Mouse (Mus musculus): Measurements from ENCODE around the gene Ndnf. TPM values are rescaled to one million over a fixed set of nuclear protein-coding genes. Genes with fewer than 3 reads are reported as not detected.

Ndnf gene
- polyA plus RNA-seq, 1 experiment from 2014 or later, result 11.5 TPM

DNA sequence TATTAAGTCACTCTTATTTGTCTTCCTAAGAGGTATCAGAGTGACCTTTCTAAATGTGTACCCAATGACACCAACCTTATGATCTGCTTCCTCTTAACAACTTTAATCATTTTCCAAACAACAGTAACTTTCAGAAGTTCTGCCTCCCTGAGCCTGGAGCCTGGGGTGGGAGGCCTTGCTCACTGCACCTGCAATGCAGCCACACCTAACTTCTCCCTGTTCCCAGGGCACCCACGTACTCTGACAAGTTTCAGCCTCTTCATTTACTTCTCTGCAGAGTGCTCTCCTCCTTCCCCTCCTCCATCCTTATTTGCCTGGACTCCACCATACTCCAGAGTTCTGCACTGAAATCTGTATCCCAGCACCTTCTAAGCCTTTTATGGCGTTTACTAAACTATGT lies 1.4 kb upstream of the Ndnf start:
- no peak for ATAC-seq (ENCODE audit: low FRiP score)
- 30% methylated on average over 2 of the region's 2 CpGs for WGBS
- Histone ChIP-seq H3K4me1 (replicated peaks) (peaks cover 22% of the 10 kb centered on the region), H3K36me3 (no peaks in the 10 kb centered on the region), H3K27me3 (0 out of 2 replicates have a peak, but pooled peaks cover 5% of the 10 kb centered on the region), H3K4me3 (no peak overlapping the region), H3K9ac (no peak overlapping the region), H3K27ac (no peak overlapping the region), H3K4me2 (0 out of 2 replicates have a peak overlapping the region, but pooled peaks have one; percentile 21), H3K9me3 (no peaks in the 10 kb centered on the region)

DNA sequence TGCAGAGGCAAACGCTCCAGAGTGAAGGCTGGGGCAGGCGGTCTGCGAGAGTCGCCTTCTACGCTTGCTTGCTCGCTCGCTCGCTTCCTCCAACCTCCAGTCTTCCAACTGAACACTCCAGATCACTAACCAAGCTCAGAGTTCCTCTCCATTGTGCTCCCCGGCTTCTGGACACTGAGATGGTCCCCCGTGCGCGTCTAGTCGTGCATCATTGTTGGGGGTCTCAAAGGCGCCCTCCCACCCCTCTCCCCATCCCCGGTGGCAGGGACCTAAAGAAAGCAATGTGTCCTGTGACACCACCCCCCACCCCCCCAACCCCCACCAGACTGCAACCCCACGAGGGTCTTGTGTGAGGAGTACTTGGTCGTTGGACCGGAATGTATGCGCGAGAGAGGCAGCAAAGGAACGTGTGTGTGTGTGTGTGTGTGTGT lies 394 bp upstream of the Ndnf start:
- Histone ChIP-seq H3K4me2 (peak overlapping the region; percentile 94), H3K27ac (peak overlapping the region; percentile 78), H3K36me3 (no peaks in the 10 kb centered on the region), H3K4me1 (replicated peaks) (peaks cover 22% of the 10 kb centered on the region), H3K9me3 (no peaks in the 10 kb centered on the region), H3K27me3 (0 out of 2 replicates have a peak, but pooled peaks cover 5% of the 10 kb centered on the region), H3K4me3 (peak overlapping the region; percentile 68), H3K9ac (peak overlapping the region; percentile 82)
- ATAC-seq (ENCODE audit: low FRiP score), result peak; percentile 59
- 1% methylated on average over 21 of the region's 21 CpGs for WGBS

DNA sequence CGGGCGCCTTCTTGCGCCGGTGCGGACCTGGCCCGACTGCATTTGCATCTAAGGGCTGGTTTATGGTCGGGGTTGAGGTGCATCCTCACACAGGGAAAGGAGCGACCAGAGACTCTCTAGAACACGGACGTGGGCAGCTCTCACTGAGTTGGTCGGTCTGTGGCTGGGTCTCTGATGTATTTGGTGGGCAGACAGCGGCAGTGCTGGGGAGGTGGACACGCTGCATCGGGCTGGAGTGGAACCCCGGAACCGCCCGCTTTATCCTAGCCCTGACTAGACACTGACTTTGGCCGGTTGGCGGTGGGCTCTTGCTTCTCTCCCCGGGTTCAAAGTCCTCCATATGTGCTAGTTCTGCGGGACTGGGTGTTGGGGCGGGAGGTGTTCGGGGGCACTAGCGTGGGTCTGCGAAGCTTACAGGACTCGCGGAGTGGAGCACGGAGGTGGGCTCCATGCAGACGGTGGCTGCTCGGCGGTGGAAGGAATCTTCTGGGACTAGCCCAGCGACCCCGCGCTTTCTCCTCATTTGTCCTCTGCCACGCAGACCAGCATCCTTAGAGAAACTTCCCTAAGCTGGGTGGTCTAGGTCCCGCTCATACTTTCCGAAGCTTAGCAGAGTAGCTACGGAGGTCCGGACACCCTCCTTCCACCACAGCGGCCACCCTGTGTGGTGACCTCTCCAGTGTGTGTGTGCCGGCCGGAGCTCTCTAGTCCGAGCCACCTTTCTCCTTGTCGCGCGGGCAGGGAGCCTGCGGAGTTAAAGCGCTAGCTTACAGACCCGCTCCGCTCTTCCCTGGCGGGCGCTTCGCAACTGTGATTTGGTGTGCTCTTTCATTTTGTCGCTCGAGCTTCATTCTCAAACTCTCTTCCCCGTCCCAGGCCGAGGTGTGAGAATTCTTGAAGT lies 991 bp downstream of the Ndnf start:
- Histone ChIP-seq H3K4me1 (replicated peaks) (peaks cover 20% of the 10 kb centered on the region), H3K9ac (peak overlapping the region; percentile 82), H3K27ac (peak overlapping the region; percentile 55), H3K36me3 (no peaks in the 10 kb centered on the region), H3K9me3 (no peaks in the 10 kb centered on the region), H3K4me2 (peak overlapping the region; percentile 94), H3K4me3 (peak overlapping the region; percentile 68), H3K27me3 (0 out of 2 replicates have a peak, but pooled peaks cover 5% of the 10 kb centered on the region)
- ATAC-seq (ENCODE audit: low FRiP score), result peak; percentile 50
- WGBS, result under 1% methylated on average over 57 of the region's 57 CpGs

DNA sequence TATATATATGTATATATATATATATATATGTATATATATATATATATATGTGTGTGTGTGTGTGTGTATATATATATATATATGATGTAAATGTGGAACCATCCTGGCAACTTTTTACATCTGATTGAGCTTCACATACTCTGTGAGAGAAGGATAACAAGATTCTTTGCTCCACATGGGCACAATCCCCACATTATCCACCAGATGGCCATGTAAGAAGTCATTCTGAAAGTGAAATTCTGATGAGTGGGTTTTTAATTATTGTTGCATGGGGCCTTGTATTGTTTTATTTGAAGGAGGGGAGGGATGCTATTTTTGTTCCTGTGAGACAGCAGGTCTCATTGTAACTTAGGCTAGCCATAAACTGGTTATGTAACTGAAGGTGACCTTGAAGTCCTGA lies 22.5 kb downstream of the Ndnf start:
- Histone ChIP-seq H3K9ac (no peak overlapping the region), H3K4me1 (replicated peaks) (peaks cover 4% of the 10 kb centered on the region; the same call in 1 of the 2 replicates), H3K36me3 (no peaks in the 10 kb centered on the region), H3K9me3 (no peaks in the 10 kb centered on the region), H3K4me2 (no peak overlapping the region), H3K27ac (no peak overlapping the region), H3K27me3 (no peaks in the 10 kb centered on the region), H3K4me3 (no peak overlapping the region)
- ATAC-seq (ENCODE audit: low FRiP score), result no peak

DNA sequence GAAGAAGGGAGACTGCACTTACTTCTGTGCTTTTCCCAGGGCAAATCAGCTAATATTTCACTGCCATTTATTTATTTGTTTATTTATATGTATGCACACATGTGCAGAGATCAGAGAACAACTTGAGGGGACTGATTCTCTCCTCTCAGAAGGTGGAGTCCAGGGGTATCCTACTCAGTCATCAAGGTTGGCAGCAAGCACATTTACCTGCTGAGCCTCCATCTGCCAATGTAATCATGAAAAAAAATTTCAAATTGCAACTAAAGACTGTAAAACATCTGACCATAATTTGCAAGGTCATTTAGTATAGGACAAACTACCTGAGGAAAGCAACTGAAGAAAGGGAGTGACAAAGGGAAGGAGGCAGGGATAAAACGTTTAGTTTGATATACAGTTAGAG lies 49.3 kb downstream of the Ndnf start:
- Histone ChIP-seq H3K4me1 (replicated peaks) (no peaks in the 10 kb centered on the region), H3K36me3 (no peaks in the 10 kb centered on the region), H3K9ac (no peak overlapping the region), H3K4me2 (no peak overlapping the region), H3K9me3 (no peaks in the 10 kb centered on the region), H3K27ac (no peak overlapping the region), H3K4me3 (no peak overlapping the region), H3K27me3 (no peaks in the 10 kb centered on the region)
- ATAC-seq (ENCODE audit: low FRiP score), result no peak
- WGBS, result 70% methylated on average over 1 of the region's 1 CpGs

DNA sequence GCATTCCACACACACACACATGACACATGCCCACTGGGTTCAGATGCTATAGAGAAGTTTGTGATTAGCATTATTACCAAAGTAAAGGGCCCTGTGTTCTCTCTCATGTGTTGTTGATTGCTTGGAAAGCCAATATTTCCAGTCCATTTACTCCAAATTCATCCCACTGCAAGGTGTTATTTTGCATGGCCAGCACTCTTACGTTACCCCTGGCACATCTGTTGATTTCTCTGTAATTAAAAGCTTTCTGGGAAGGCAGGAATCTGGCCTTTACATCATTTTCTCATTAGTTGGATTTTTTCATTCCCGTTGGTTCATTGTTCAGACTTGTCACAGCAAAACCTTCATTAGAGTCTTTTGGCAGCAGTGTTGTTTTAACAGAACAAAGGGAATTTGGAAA lies 54.3 kb downstream of the Ndnf start:
- Histone ChIP-seq H3K36me3 (no peaks in the 10 kb centered on the region), H3K27me3 (no peaks in the 10 kb centered on the region), H3K4me3 (no peak overlapping the region), H3K9ac (no peak overlapping the region), H3K9me3 (no peaks in the 10 kb centered on the region), H3K4me1 (replicated peaks) (no peaks in the 10 kb centered on the region), H3K27ac (no peak overlapping the region), H3K4me2 (no peak overlapping the region)
- 38% methylated on average over 2 of the region's 2 CpGs for WGBS
- peak; percentile 36; the same call in 1 of the 2 replicates for ATAC-seq (ENCODE audit: low FRiP score)

DNA sequence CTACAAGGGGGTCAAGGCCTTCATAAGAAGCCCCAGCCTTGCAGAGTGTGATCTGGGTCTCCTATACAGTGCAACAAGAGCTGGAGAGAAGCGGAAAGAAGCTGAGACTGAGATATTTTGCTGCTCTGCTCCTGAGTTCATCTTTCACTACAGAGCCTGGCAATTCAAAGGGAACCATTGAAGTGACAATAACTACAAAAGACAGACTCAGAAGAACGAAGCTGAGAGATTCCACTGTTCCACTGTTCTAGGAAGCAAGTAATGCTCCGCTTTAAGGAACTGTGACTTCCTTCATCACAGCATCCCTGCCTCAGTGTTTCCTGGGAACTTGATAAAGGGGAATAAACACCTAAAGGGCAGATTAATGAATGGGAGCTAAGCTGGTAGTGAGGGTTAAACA lies 56.9 kb downstream of the Ndnf start:
- no peaks in the 10 kb centered on the region for H3K4me1 ChIP-seq (replicated peaks)

DNA sequence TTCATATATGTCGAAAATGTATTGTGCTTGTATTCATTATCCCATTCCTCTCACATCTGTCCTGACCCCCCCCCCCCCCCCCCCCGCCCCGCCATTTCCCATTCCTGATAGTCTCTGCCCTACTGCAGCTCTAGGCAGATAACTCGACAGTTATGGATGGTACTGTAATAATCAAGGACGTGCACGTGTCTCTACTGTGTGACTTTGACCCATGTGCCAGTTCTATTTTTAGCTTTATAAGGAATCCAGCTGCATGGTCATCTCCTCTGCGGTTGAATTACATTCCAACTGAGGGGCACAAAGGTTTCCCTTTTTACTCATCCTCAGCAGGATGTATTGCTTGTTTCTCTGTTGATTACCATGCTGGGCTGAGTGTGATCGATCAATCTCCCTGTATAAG lies 68.1 kb downstream of the Ndnf start:
- no peak overlapping the region for H3K27ac ChIP-seq
- H3K27me3 ChIP-seq, result no peaks in the 10 kb centered on the region
- no peak overlapping the region for H3K4me3 ChIP-seq
- no peaks in the 10 kb centered on the region for H3K36me3 ChIP-seq
- H3K4me1 ChIP-seq (replicated peaks), result no peaks in the 10 kb centered on the region
- WGBS, result 47% methylated on average over 8 of the region's 8 CpGs
- no peak for ATAC-seq (ENCODE audit: low FRiP score)
- no peak overlapping the region for H3K4me2 ChIP-seq
- H3K9me3 ChIP-seq, result no peaks in the 10 kb centered on the region
- H3K9ac ChIP-seq, result no peak overlapping the region

More for the DNA sequence above, 56.9 kb downstream of the Ndnf start:
- WGBS, result 63% methylated on average over 3 of the region's 3 CpGs
- H3K4me3 ChIP-seq, result no peak overlapping the region
- no peaks in the 10 kb centered on the region for H3K9me3 ChIP-seq
- no peaks in the 10 kb centered on the region for H3K36me3 ChIP-seq
- ATAC-seq (ENCODE audit: low FRiP score), result no peak
- no peak overlapping the region for H3K27ac ChIP-seq
- H3K27me3 ChIP-seq, result no peaks in the 10 kb centered on the region
- no peak overlapping the region for H3K9ac ChIP-seq
- H3K4me2 ChIP-seq, result no peak overlapping the region

DNA sequence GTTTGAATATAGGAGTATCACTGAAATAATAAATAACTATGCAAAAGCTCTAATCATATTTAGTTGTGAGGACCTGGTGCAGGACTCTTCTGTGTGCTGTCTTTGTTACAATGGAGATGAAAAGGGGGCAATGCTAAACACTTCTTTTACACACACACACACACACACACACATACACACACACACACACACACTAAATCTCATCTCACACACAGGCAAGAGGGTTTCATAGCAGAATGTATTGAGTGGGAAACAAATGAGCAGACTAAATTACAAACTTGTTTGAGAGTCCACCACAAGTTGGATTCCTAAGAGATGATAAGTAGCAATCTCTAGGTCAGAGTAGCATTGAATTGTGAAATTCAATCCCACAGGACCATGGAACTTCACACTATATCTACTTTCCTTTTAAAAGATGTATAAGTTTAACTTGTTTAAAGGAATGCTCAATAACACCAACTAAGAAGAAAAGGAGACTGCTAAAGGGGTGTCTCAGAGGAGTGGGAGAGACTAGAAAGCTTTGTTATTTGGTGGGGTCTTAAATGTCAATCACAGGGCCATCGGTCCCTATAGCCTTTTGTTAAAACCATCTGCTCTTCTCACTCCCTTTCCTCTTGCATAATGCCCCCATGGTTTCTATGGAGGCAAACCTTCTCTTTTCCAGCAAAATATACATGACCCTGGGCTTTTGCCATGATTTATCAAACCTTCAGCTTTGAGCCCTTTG lies 71.9 kb downstream of the Ndnf start:
- H3K36me3 ChIP-seq, result no peaks in the 10 kb centered on the region
- H3K27ac ChIP-seq, result no peak overlapping the region
- H3K4me3 ChIP-seq, result no peak overlapping the region
- H3K9me3 ChIP-seq, result peaks cover 7% of the 10 kb centered on the region
- H3K9ac ChIP-seq, result no peak overlapping the region
- no peaks in the 10 kb centered on the region for H3K27me3 ChIP-seq
- no peaks in the 10 kb centered on the region for H3K4me1 ChIP-seq (replicated peaks)
- 14% methylated on average over 1 of the region's 1 CpGs for WGBS
- no peak overlapping the region for H3K4me2 ChIP-seq
- ATAC-seq (ENCODE audit: low FRiP score), result no peak

DNA sequence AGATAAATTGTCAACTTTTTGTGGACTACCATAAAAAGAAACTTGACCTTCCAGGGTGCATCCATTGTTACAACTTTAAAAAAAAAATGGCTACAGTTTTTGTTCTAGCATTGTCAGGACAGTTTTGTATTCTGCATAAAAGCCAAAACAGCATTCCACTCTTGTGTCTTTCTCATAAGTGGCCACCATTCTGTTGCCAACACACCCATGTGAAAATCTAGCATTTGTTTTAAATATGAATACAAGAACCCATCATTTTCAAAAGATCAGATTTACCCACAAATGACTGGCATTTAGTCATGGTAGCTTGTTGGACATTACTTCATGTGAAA lies 72.4 kb downstream of the Ndnf start:
- no peak for ATAC-seq (ENCODE audit: low FRiP score)
- no peak overlapping the region for H3K27ac ChIP-seq
- no peaks in the 10 kb centered on the region for H3K4me1 ChIP-seq (replicated peaks)
- H3K27me3 ChIP-seq, result no peaks in the 10 kb centered on the region
- no peak overlapping the region for H3K4me2 ChIP-seq
- no peak overlapping the region for H3K4me3 ChIP-seq
- H3K9me3 ChIP-seq, result peaks cover 7% of the 10 kb centered on the region
- H3K9ac ChIP-seq, result no peak overlapping the region
- no peaks in the 10 kb centered on the region for H3K36me3 ChIP-seq

DNA sequence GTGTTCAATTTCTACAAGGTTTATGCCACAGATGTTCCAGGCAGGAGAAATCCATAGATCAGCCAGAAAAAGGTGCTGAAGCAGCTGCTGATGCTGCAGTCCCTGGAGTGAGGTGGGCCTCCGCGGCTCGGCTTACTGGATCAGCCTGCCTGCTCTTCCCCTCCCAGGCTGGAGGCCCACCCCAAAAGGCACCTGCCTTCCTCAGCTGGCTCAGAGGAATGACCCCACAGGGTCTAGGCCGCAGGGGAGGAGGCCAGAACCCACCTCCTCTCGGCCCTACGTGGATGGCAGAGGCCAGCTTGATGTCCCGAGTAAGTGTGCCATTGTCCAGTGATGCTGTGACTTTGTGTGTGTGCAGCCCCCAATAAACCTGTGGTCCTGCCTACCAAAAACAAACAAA lies 86.8 kb downstream of the Ndnf start:
- H3K36me3 ChIP-seq, result no peaks in the 10 kb centered on the region
- H3K4me1 ChIP-seq (replicated peaks), result no peaks in the 10 kb centered on the region
- WGBS, result 58% methylated on average over 7 of the region's 7 CpGs
- H3K9me3 ChIP-seq, result no peaks in the 10 kb centered on the region
- no peak overlapping the region for H3K9ac ChIP-seq
- ATAC-seq (ENCODE audit: low FRiP score), result no peak
- H3K4me2 ChIP-seq, result no peak overlapping the region
- no peak overlapping the region for H3K27ac ChIP-seq
- H3K27me3 ChIP-seq, result no peaks in the 10 kb centered on the region
- H3K4me3 ChIP-seq, result no peak overlapping the region

DNA sequence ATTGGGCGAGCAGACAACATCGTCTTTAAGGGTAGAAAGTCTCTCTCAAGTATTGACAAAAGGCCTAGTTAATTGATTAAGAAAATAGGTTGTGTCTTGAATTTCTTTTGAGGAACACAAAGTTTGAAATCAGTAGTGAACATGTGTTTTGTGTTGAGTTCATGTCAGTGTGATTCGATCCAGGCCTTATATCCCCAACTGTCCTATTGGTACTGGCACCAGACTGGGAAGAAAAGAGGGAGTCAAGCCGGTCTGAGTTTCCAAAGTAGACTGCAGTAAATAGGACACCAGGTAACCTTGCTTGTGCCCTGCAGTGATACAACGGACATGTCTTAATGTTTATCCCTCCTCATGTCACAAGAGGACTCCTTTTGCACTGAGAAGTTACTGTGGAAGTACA lies 87.8 kb downstream of the Ndnf start:
- H3K4me2 ChIP-seq, result no peak overlapping the region
- H3K36me3 ChIP-seq, result no peaks in the 10 kb centered on the region
- H3K27ac ChIP-seq, result no peak overlapping the region
- ATAC-seq (ENCODE audit: low FRiP score), result no peak
- H3K4me1 ChIP-seq (replicated peaks), result no peaks in the 10 kb centered on the region
- no peaks in the 10 kb centered on the region for H3K9me3 ChIP-seq
- H3K9ac ChIP-seq, result no peak overlapping the region
- no peaks in the 10 kb centered on the region for H3K27me3 ChIP-seq
- no peak overlapping the region for H3K4me3 ChIP-seq
- 87% methylated on average over 5 of the region's 5 CpGs for WGBS
